Mouse (Mus musculus) spleen, postnatal 36 days (tissue): Measurements from ENCODE around the gene Zfp697.

Experiments
- DNase-seq, 2 experiments: peaks; one replicate each; pipeline ENCODE4 v3.0.0; 2022; ENCODE audit warnings: low spot score in 2 of 2, mixed read lengths in 1 of 2

The Zfp697 gene

GRCm38 (mm10) chr3:98382246-98382939 is at the start of gene Zfp697:
Gene Zfp697 (plus strand): TSS chr3:98382461.
- DNase-seq: no peak

- no peak for DNase-seq
Measured at GRCm38 (mm10) chr3:98334010-98334409, 48.3 kb upstream of the Zfp697 start.

GRCm38 (mm10) chr3:98335331-98335730 is 46.9 kb upstream of the Zfp697 start:
- DNase-seq: peak; percentile 18 to 32

- DNase-seq: peak; percentile 58 to 66
Measured at GRCm38 (mm10) chr3:98335886-98336285, 46.4 kb upstream of the Zfp697 start.

- DNase-seq: peak; percentile 66 to 72
Measured at GRCm38 (mm10) chr3:98336661-98337654, 45.3 kb upstream of the Zfp697 start.

- peak; percentile 17 to 31 for DNase-seq
Measured at GRCm38 (mm10) chr3:98338584-98339041, 43.6 kb upstream of the Zfp697 start.

- peak; percentile 36 to 37 for DNase-seq
Measured at GRCm38 (mm10) chr3:98339097-98339705, 43.1 kb upstream of the Zfp697 start.

GRCm38 (mm10) chr3:98339706-98340109 is 42.6 kb upstream of the Zfp697 start, which contains the start of gene Phgdh:
Gene Phgdh (minus strand): TSS chr3:98339990.
- peak; percentile 84 to 86 for DNase-seq

GRCm38 (mm10) chr3:98340818-98341594 is 41.3 kb upstream of the Zfp697 start:
- no peak for DNase-seq

GRCm38 (mm10) chr3:98343235-98343634 is 39.0 kb upstream of the Zfp697 start:
- no peak for DNase-seq

GRCm38 (mm10) chr3:98348106-98348505 is 34.2 kb upstream of the Zfp697 start:
- peak; percentile 71 to 73 for DNase-seq

- DNase-seq: peak; percentile 21 to 29
Measured at GRCm38 (mm10) chr3:98348705-98349104, 33.6 kb upstream of the Zfp697 start.

- peak; percentile 35 to 47 for DNase-seq
Measured at GRCm38 (mm10) chr3:98353892-98354291, 28.4 kb upstream of the Zfp697 start.

- no peak for DNase-seq
Measured at GRCm38 (mm10) chr3:98355344-98356025, 26.8 kb upstream of the Zfp697 start.

- no peak for DNase-seq
Measured at GRCm38 (mm10) chr3:98356026-98356365, 26.3 kb upstream of the Zfp697 start.

GRCm38 (mm10) chr3:98356632-98357370 is 25.5 kb upstream of the Zfp697 start:
- no peak for DNase-seq

GRCm38 (mm10) chr3:98362753-98363152 is 19.5 kb upstream of the Zfp697 start:
- DNase-seq: peak in 1 of 2 experiments; percentile 18

- DNase-seq: no peak
Measured at GRCm38 (mm10) chr3:98366086-98366485, 16.2 kb upstream of the Zfp697 start.

- no peak for DNase-seq
Measured at GRCm38 (mm10) chr3:98366823-98367222, 15.4 kb upstream of the Zfp697 start.

- no peak for DNase-seq
Measured at GRCm38 (mm10) chr3:98368283-98368682, 14.0 kb upstream of the Zfp697 start.
